Mouse (Mus musculus) CH12.LX (cell line): ENCODE measurements around the gene Lhfp. TPM values are rescaled to one million over a fixed set of nuclear protein-coding genes. Genes with fewer than 3 reads are reported as not detected.

Experiments used
- DNase-seq: peaks from one replicate; pipeline ENCODE4 v3.0.0-alpha.2; 2013; ENCODE audit errors: extremely low read depth
- H3K27ac ChIP-seq: 2 replicates; pipeline ENCODE4 v1.5.1; 2012; ENCODE audit warnings: low read depth, mild to moderate bottlenecking, control low read depth, moderate library complexity; ENCODE audit not compliant: insufficient read depth
- H3K27me3 ChIP-seq: replicated peaks from 2 replicates; pipeline ENCODE3; 2012; ENCODE audit warnings: inconsistent platforms
- H3K36me3 ChIP-seq, 2 experiments: replicated peaks in 1 of 2; 2 replicates each; pipeline versions ENCODE3 to v1.6.1; 2012; ENCODE audit warnings: inconsistent platforms in 1 of 2, low read length in 1 of 2, mild to moderate bottlenecking in 1 of 2, mixed read lengths in 1 of 2, moderate library complexity in 1 of 2; ENCODE audit not compliant: control insufficient read depth in 1 of 2, insufficient read depth in 1 of 2
- H3K4me1 ChIP-seq, 2 experiments: 2 replicates each; pipeline ENCODE4 v1.6.1; 2012; ENCODE audit warnings: inconsistent platforms in 1 of 2, moderate library complexity in 1 of 2; ENCODE audit not compliant: insufficient read depth in 2 of 2, control insufficient read depth in 1 of 2
- H3K4me2 ChIP-seq: 2 replicates; pipeline ENCODE4 v1.6.1; 2012; ENCODE audit warnings: low read depth, mild to moderate bottlenecking, control low read depth; ENCODE audit not compliant: poor library complexity, insufficient read depth, severe bottlenecking
- H3K4me3 ChIP-seq, 3 experiments: fragments of 150-350 bp in 1 of 3; sonication (generic) in 1 of 3; replicated peaks in 1 of 3; 2 replicates each; pipeline versions ENCODE3 to v1.5.1; 2011 to 2012; ENCODE audit warnings: low read depth in 2 of 3, low read length in 2 of 3, mild to moderate bottlenecking in 2 of 3, moderate library complexity in 2 of 3, control low read depth in 1 of 3, improper control_type of control experiment in 1 of 3, inconsistent platforms in 1 of 3, mixed read lengths in 1 of 3; ENCODE audit not compliant: poor library complexity in 1 of 3
- H3K79me2 ChIP-seq: replicated peaks from 2 replicates; pipeline ENCODE4 v1.6.1; 2012; ENCODE audit warnings: mild to moderate bottlenecking, moderate library complexity; ENCODE audit not compliant: control insufficient read depth, poor library complexity, insufficient read depth, severe bottlenecking; ENCODE audit errors: extremely low read depth
- H3K9ac ChIP-seq: 2 replicates; pipeline ENCODE4 v1.6.1; 2012; ENCODE audit warnings: low read depth, mild to moderate bottlenecking, control low read depth, moderate library complexity; ENCODE audit not compliant: insufficient read depth
- H3K9me3 ChIP-seq: replicated peaks from 2 replicates; pipeline ENCODE3; 2012; ENCODE audit warnings: low read length, inconsistent platforms, mixed read lengths
- BHLHE40 ChIP-seq: IDR thresholded peaks from 2 replicates; pipeline ENCODE4 v1.6.1; 2011; ENCODE audit warnings: mild to moderate bottlenecking, low read depth, low read length, improper control_type of control experiment
- CHD1 ChIP-seq: IDR thresholded peaks from 2 replicates; pipeline ENCODE4 v1.6.1; 2012; ENCODE audit warnings: low read depth, low read length, improper control_type of control experiment, inconsistent platforms
- CHD2 ChIP-seq: IDR thresholded peaks from 2 replicates; pipeline ENCODE4 v1.6.1; 2011; ENCODE audit warnings: low read length, improper control_type of control experiment
- ELF1 ChIP-seq: IDR thresholded peaks from 2 replicates; pipeline ENCODE4 v1.6.1; 2014; ENCODE audit warnings: low read depth, mild to moderate bottlenecking, inconsistent platforms, low read length, improper control_type of control experiment
- ETS1 ChIP-seq: conservative IDR thresholded peaks from 2 replicates; pipeline ENCODE4 v1.6.1; 2012; ENCODE audit warnings: low read depth, mild to moderate bottlenecking, inconsistent platforms, low read length, improper control_type of control experiment, moderate library complexity
- GABPA ChIP-seq: IDR thresholded peaks from 2 replicates; pipeline ENCODE4 v1.6.1; 2012; ENCODE audit warnings: low read depth, low read length, improper control_type of control experiment, inconsistent platforms; ENCODE audit not compliant: insufficient replicate concordance
- HCFC1 ChIP-seq: IDR thresholded peaks from 2 replicates; pipeline ENCODE4 v1.6.1; 2012; ENCODE audit warnings: low read depth, mild to moderate bottlenecking, inconsistent platforms, low read length, improper control_type of control experiment
- JUN ChIP-seq: IDR thresholded peaks from 2 replicates; pipeline ENCODE4 v1.6.1; 2011; ENCODE audit warnings: low read depth, mild to moderate bottlenecking, low read length, improper control_type of control experiment, moderate library complexity; ENCODE audit not compliant: insufficient read depth
- JUND ChIP-seq: conservative IDR thresholded peaks from 2 replicates; pipeline ENCODE4 v1.6.1; 2011; ENCODE audit warnings: low read depth, low read length, improper control_type of control experiment
- MAX ChIP-seq: IDR thresholded peaks from 2 replicates; pipeline ENCODE4 v1.6.1; 2011; ENCODE audit warnings: low read length, improper control_type of control experiment
- MEF2A ChIP-seq: IDR thresholded peaks from 2 replicates; pipeline ENCODE4 v1.6.1; 2014; ENCODE audit warnings: low read depth, mild to moderate bottlenecking, inconsistent platforms, low read length, improper control_type of control experiment, borderline replicate concordance
- MXI1 ChIP-seq: IDR thresholded peaks from 2 replicates; pipeline ENCODE4 v1.6.1; 2011; ENCODE audit warnings: mild to moderate bottlenecking, low read depth, low read length, improper control_type of control experiment
- MYC ChIP-seq: IDR thresholded peaks from 2 replicates; pipeline ENCODE4 v1.6.1; 2011; ENCODE audit warnings: low read depth, mild to moderate bottlenecking, improper control_type of control experiment, low read length
- NRF1 ChIP-seq: IDR thresholded peaks from 2 replicates; pipeline ENCODE4 v1.6.1; 2014; ENCODE audit warnings: low read depth, mild to moderate bottlenecking, inconsistent platforms, low read length, improper control_type of control experiment, moderate library complexity
- POLR2AphosphoS2 ChIP-seq: IDR thresholded peaks from 2 replicates; pipeline ENCODE4 v1.6.1; 2011; ENCODE audit warnings: low read depth, low read length, improper control_type of control experiment
- TCF12 ChIP-seq: IDR thresholded peaks from 2 replicates; pipeline ENCODE4 v1.6.1; 2014; ENCODE audit warnings: low read depth, mild to moderate bottlenecking, inconsistent platforms, low read length, improper control_type of control experiment
- USF1 ChIP-seq: IDR thresholded peaks from 2 replicates; pipeline ENCODE4 v1.6.1; 2014; ENCODE audit warnings: low read depth, mild to moderate bottlenecking, inconsistent platforms, low read length, improper control_type of control experiment
- USF2 ChIP-seq: conservative IDR thresholded peaks from 2 replicates; pipeline ENCODE4 v1.6.1; 2011; ENCODE audit warnings: low read depth, low read length, improper control_type of control experiment
- ZC3H11A ChIP-seq: IDR thresholded peaks from 2 replicates; pipeline ENCODE4 v1.6.1; 2012; ENCODE audit warnings: low read depth, mild to moderate bottlenecking, inconsistent platforms, low read length, improper control_type of control experiment
- ZMIZ1 ChIP-seq: IDR thresholded peaks from 2 replicates; pipeline ENCODE4 v1.6.1; 2012; ENCODE audit warnings: low read depth, mild to moderate bottlenecking, inconsistent platforms, low read length, improper control_type of control experiment
- dilution Hi-C: fragments of 300-500 bp; cut with MboI; formaldehyde crosslinking; loops from 2 replicates; pipeline ENCODE4 v1.14.3; 2020; ENCODE audit warnings: low sequenced_read_pairs; ENCODE audit not compliant: extremely low pct_unique_long_range_greater_than_20kb, extremely low pct_ligation_motif_present
- in situ Hi-C: fragments of 300-500 bp; cut with MboI; formaldehyde crosslinking; loops from 3 replicates; pipeline ENCODE4 v1.14.3; 2019; ENCODE audit warnings: low sequenced_read_pairs, low pct_ligation_motif_present, low pct_unique_long_range_greater_than_20kb, mixed read lengths
- polyA plus RNA-seq: library from polyadenylated mRNA; unstranded; fragments of >175 nt; gene quantifications from 2 replicates; pipeline ENCODE4 v1.2.1, GENCODE M21; 2012; ENCODE audit warnings: low read depth; ENCODE audit not compliant: insufficient read length
- total RNA-seq, 2 experiments: library from RNA; depleted of rRNA; stranded (reverse); fragments of 300-350 nt in 1 of 2; fragments of >200 nt in 1 of 2; gene quantifications; 2 replicates each; pipeline ENCODE4 v1.2.3; 2012 to 2014

Gene Lhfp
- total and polyA plus RNA-seq, 3 experiments: not detected

GRCm38 (mm10) chr3:53074264-53074663 lies 32.9 kb downstream of the Lhfp start:
- Histone ChIP-seq H3K27ac (no peak overlapping the region), H3K27me3 (no peaks in the 10 kb centered on the region), H3K79me2 (no peaks in the 10 kb centered on the region), H3K9ac (no peak overlapping the region)
- TF ChIP-seq POLR2AphosphoS2 (no peak), MEF2A (no peak), ETS1 (no peak), GABPA (no peak), USF1 (no peak), HCFC1 (no peak), CHD2 (no peak), CHD1 (no peak), MXI1 (no peak), ZC3H11A (no peak), TCF12 (no peak)
- TF ChIP-seq, all 38 proteins: peak for 0
- Histone ChIP-seq H3K36me3 (no peaks in the 10 kb centered on the region), H3K9me3 (no peaks in the 10 kb centered on the region), H3K4me3 (no peak overlapping the region), H3K4me1 (no peaks in the 10 kb centered on the region), H3K4me2 (no peak overlapping the region)
- in situ Hi-C loops: no loop called here
- DNase-seq: no peak
- dilution Hi-C loops: no loop called here

DNA sequence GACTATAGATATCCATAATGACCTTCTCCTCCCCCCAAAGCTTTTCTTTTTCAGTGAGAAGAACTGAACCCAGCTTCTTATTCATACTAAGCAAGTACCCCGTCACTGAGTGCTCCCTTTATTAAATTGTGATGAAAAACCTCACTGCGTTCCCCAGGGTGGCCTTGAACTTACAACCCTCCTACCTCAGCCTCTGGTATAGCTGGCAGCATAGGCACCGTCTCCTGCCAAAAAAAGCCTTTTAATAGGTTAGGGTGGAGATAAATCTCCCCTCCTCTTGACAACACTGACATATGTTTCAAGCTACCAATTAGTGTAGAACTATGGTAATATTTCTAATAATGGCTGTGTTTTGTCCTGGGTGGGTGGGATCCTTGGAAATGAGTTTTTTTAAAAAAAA lies 33.4 kb downstream of the Lhfp start:
- no peak for DNase-seq
- dilution Hi-C loops (no loop called here), in situ Hi-C loops (no loop called here)
- Histone ChIP-seq H3K36me3 (no peaks in the 10 kb centered on the region), H3K4me1 (no peaks in the 10 kb centered on the region), H3K4me3 (no peak overlapping the region), H3K27ac (no peak overlapping the region), H3K4me2 (no peak overlapping the region), H3K9ac (no peak overlapping the region), H3K9me3 (no peaks in the 10 kb centered on the region), H3K79me2 (no peaks in the 10 kb centered on the region), H3K27me3 (no peaks in the 10 kb centered on the region)
- TF ChIP-seq JUN (no peak), MEF2A (no peak), NRF1 (no peak), CHD2 (no peak), USF1 (no peak), ELF1 (no peak), MYC (no peak), MAX (no peak), ZMIZ1 (no peak), CHD1 (no peak), USF2 (no peak), TCF12 (no peak), JUND (no peak), ZC3H11A (no peak), MXI1 (no peak), BHLHE40 (no peak)
